Mouse (Mus musculus) C2C12 (cell line): ENCODE results near the gene Mapre3. TPM values are rescaled to one million over a fixed set of nuclear protein-coding genes. Genes with fewer than 3 reads are reported as not detected.

ENCODE experiments used
- H3K27me3 ChIP-seq: one replicate; pipeline ENCODE4 v1.6.1; 2011; ENCODE audit not compliant: control insufficient read depth, insufficient read depth, insufficient read length
- H3K36me3 ChIP-seq: one replicate; pipeline ENCODE4 v1.6.1; 2011; ENCODE audit not compliant: control insufficient read depth, insufficient read depth
- H3K4me3 ChIP-seq: one replicate; pipeline ENCODE4 v1.5.1; 2011; ENCODE audit warnings: mild to moderate bottlenecking, control low read depth; ENCODE audit not compliant: poor library complexity, insufficient read depth, severe bottlenecking
- H3K79me2 ChIP-seq: one replicate; pipeline ENCODE4 v1.6.1; 2011; ENCODE audit not compliant: control insufficient read depth, insufficient read depth
- H3K79me3 ChIP-seq: one replicate; pipeline ENCODE4 v1.6.1; 2011; ENCODE audit warnings: low read depth, control low read depth
- H3ac ChIP-seq: one replicate; pipeline ENCODE3; 2011; ENCODE audit warnings: low read depth; ENCODE audit not compliant: control insufficient read depth, insufficient read length
- CEBPB ChIP-seq: IDR thresholded peaks from one replicate; pipeline ENCODE4 v1.6.1; 2011; ENCODE audit warnings: low read depth, mild to moderate bottlenecking, control low read depth, moderate library complexity
- CTCF ChIP-seq: IDR thresholded peaks from one replicate; pipeline ENCODE4 v1.5.1; 2011; ENCODE audit not compliant: control insufficient read depth, insufficient read depth, insufficient read length
- FOSL1 ChIP-seq: IDR thresholded peaks from one replicate; pipeline ENCODE4 v1.8.0; 2011; ENCODE audit warnings: mild to moderate bottlenecking, low read length; ENCODE audit not compliant: poor library complexity, insufficient read depth, severe bottlenecking
- MAX ChIP-seq: IDR thresholded peaks from one replicate; pipeline ENCODE4 v1.6.1; 2011; ENCODE audit warnings: mild to moderate bottlenecking, control low read depth
- MYOD1 ChIP-seq: IDR thresholded peaks from one replicate; pipeline ENCODE4 v1.6.1; 2011; ENCODE audit warnings: low read depth; ENCODE audit not compliant: control insufficient read depth, insufficient read length
- MYOG ChIP-seq: IDR thresholded peaks from one replicate; pipeline ENCODE4 v1.6.1; 2011; ENCODE audit not compliant: control insufficient read depth, insufficient read length; ENCODE audit errors: extremely low read depth
- USF1 ChIP-seq: IDR thresholded peaks from one replicate; pipeline ENCODE4 v1.6.1; 2011; ENCODE audit warnings: low read depth, mild to moderate bottlenecking, control low read depth, moderate library complexity
- polyA plus RNA-seq: library from polyadenylated mRNA; unstranded; fragments of >200 nt; fragmentation: generic; extraction: Trizol; gene quantifications from one replicate; pipeline ENCODE4 v1.2.1, GENCODE M21; 2012; ENCODE audit warnings: missing spikeins

Gene Mapre3
- polyA plus RNA-seq, 1 experiment = 12.0 TPM

- Histone ChIP-seq H3K4me3 (no peak within 1 kb of the TSS), H3ac (no peak within 1 kb of the TSS), H3K79me2 (peaks cover 27% of the 10 kb centered on the region), H3K79me3 (peaks cover 8% of the 10 kb centered on the region), H3K36me3 (peaks cover 17% of the 10 kb centered on the region), H3K27me3 (no peaks in the 10 kb centered on the region)
- TF ChIP-seq MAX (no peak), MYOG (no peak), FOSL1 (no peak), CTCF (no peak), CEBPB (no peak), USF1 (no peak), MYOD1 (no peak)
Measured at GRCm38 (mm10) chr5:30867712-30868111, 53.3 kb downstream of the Mapre3 start, which contains the start of gene Tmem214. Gene Tmem214, plus strand, starts transcription at chr5:30868012.

DNA sequence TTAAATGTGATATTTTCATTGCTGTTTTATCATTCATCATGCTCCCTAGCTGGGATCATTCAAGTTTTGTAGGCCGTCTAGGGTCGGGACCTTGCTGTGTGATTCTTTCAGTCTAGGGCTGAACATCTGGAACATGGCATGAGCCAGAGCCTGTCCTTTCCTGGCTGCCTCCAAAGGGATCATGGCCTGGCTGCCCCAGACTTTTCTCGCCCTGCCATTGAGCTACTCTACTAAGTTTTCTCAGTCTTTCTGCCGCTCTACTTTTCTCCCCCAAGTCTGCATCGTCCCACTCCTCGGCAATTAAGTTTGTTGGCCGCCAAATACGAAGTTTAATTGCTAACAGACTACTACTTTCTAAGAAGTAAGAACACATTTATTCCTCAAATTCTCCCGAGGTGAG, 54.5 kb downstream of the Mapre3 start:
- Histone ChIP-seq H3K79me3 (peaks cover 8% of the 10 kb centered on the region), H3K4me3 (peak overlapping the region; percentile 85), H3ac (no peak overlapping the region), H3K36me3 (peaks cover 26% of the 10 kb centered on the region), H3K27me3 (no peaks in the 10 kb centered on the region), H3K79me2 (peaks cover 27% of the 10 kb centered on the region)
- no peak for TF ChIP-seq MAX
- no peak for TF ChIP-seq FOSL1
- no peak for TF ChIP-seq CEBPB
- no peak for TF ChIP-seq USF1
- TF ChIP-seq MYOD1 = no peak
- no peak for TF ChIP-seq CTCF
- no peak for TF ChIP-seq MYOG

- TF ChIP-seq FOSL1 (no peak), CEBPB (no peak), CTCF (no peak), MAX (no peak)
- H3K36me3 ChIP-seq = peaks cover 32% of the 10 kb centered on the region
- peaks cover 8% of the 10 kb centered on the region for H3K79me3 ChIP-seq
- H3K4me3 ChIP-seq = peak overlapping the region; percentile 85
- peaks cover 27% of the 10 kb centered on the region for H3K79me2 ChIP-seq
- peak overlapping the region; percentile 86 for H3ac ChIP-seq
- no peaks in the 10 kb centered on the region for H3K27me3 ChIP-seq
Measured at GRCm38 (mm10) chr5:30869405-30870130, 55.1 kb downstream of the Mapre3 start.

- peaks cover 37% of the 10 kb centered on the region for H3K36me3 ChIP-seq
- peaks cover 8% of the 10 kb centered on the region for H3K79me3 ChIP-seq
- H3ac ChIP-seq = peak overlapping the region; percentile 86
- no peaks in the 10 kb centered on the region for H3K27me3 ChIP-seq
- H3K79me2 ChIP-seq = peaks cover 27% of the 10 kb centered on the region
- peak overlapping the region; percentile 85 for H3K4me3 ChIP-seq
- TF ChIP-seq MAX (no peak), CEBPB (no peak), FOSL1 (no peak), USF1 (no peak), CTCF (no peak), MYOD1 (no peak), MYOG (no peak)
Measured at GRCm38 (mm10) chr5:30870131-30870406, 55.6 kb downstream of the Mapre3 start.

GRCm38 (mm10) chr5:30872574-30872973, 58.1 kb downstream of the Mapre3 start:
- Histone ChIP-seq H3K36me3 (peaks cover 61% of the 10 kb centered on the region), H3K79me3 (peaks cover 8% of the 10 kb centered on the region), H3K27me3 (no peaks in the 10 kb centered on the region), H3K79me2 (peaks cover 27% of the 10 kb centered on the region), H3K4me3 (no peak overlapping the region), H3ac (no peak overlapping the region)
- TF ChIP-seq FOSL1 (no peak), MYOD1 (no peak), MYOG (no peak), CTCF (no peak), USF1 (no peak), MAX (no peak), CEBPB (no peak)

- H3K79me2 ChIP-seq = peaks cover 27% of the 10 kb centered on the region
- H3K79me3 ChIP-seq = peaks cover 8% of the 10 kb centered on the region
- no peak overlapping the region for H3ac ChIP-seq
- no peak overlapping the region for H3K4me3 ChIP-seq
- peaks cover 65% of the 10 kb centered on the region for H3K36me3 ChIP-seq
- H3K27me3 ChIP-seq = no peaks in the 10 kb centered on the region
- TF ChIP-seq MAX = no peak
- TF ChIP-seq CEBPB = no peak
- TF ChIP-seq FOSL1 = no peak
- TF ChIP-seq MYOD1 = no peak
- no peak for TF ChIP-seq CTCF
Measured at GRCm38 (mm10) chr5:30874365-30874764, 59.9 kb downstream of the Mapre3 start.
